9 mouse cellular contexts compared by ENCODE assay signal in the genomic region with DNA sequence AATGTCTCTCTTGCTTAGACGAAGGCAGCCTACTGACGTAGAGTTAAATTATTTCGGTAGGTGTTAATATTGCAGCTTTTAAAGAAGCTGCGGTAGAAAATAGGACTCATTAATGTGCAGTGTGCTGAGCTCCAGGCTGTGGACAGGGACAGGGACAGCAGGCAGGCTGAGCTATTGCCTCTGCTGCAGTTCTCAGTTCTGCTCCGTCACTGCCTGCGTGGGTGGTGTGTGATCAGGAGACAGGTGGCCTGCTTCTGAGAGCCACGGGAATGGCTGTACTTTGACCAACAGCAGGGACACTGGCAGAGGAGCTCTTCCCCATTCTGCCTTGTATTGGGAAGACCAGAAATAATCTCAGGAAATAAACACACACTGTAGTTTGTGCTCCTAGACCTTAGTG. TPM values are rescaled to one million over a fixed set of nuclear protein-coding genes. Genes with fewer than 3 reads are reported as not detected.
DNase-seq lines count a peak whose midpoint lies in the region; ATAC-seq and TF ChIP-seq lines count a peak whose summit lies in the region.
"Had no signal": no experiment of that assay in that cellular context is flagged by ENCODE, and none has a peak within 500 bp of the region (broad histone marks: within the 10 kb centered on the region; RNA-seq: fewer than 3 reads in every experiment).

No protein-coding gene starts in this region.

- no peak overlapping the region for H3K4me2 ChIP-seq in liver, embryonic 14.5 days (ENCODE audit: low read depth)
- no peak overlapping the region for H3K4me2 ChIP-seq in midbrain, embryonic 13.5 days (replicated peaks)

- no peaks in the 10 kb centered on the region for H3K36me3 ChIP-seq in liver, embryonic 14.5 days (replicated peaks; ENCODE audit: control insufficient read depth, insufficient read depth, low read depth)
- no peaks in the 10 kb centered on the region for H3K36me3 ChIP-seq in midbrain, embryonic 13.5 days

- H3K4me1 ChIP-seq in cerebellum, adult 2 months (ENCODE audit: control insufficient read depth, insufficient read depth, low read length), result peaks cover 14% of the 10 kb centered on the region
- no peaks in the 10 kb centered on the region for H3K4me1 ChIP-seq in liver, embryonic 14.5 days (replicated peaks; ENCODE audit: control insufficient read depth in 2 of 2, insufficient read depth in 2 of 2, low read length in 1 of 2)
- no peaks in the 10 kb centered on the region for H3K4me1 ChIP-seq in midbrain, embryonic 13.5 days (replicated peaks)

- peak overlapping the region; percentile 85 for H3K27ac ChIP-seq in gastrocnemius, adult 2 months
- peak overlapping the region; percentile 63; the same call in 1 of the 2 replicates for H3K27ac ChIP-seq in cerebellum, adult 2 months (ENCODE audit: insufficient read depth, low read length)
- H3K27ac ChIP-seq in liver, embryonic 14.5 days, result no peak overlapping the region
- H3K27ac ChIP-seq in midbrain, embryonic 13.5 days, result no peak overlapping the region

- TF ChIP-seq POLR2A in cerebellum, adult 2 months (IDR thresholded peaks at IDR 0.05; ENCODE audit: borderline replicate concordance, insufficient read depth, low read length), result peak; percentile 82

- no peaks in the 10 kb centered on the region for H3K9me3 ChIP-seq in liver, embryonic 14.5 days (ENCODE audit: control insufficient read depth, low read length)
- H3K9me3 ChIP-seq in midbrain, embryonic 13.5 days, result no peaks in the 10 kb centered on the region

- H3K9ac ChIP-seq in liver, embryonic 14.5 days (replicated peaks), result no peak overlapping the region
- H3K9ac ChIP-seq in midbrain, embryonic 13.5 days (replicated peaks), result no peak overlapping the region

- ATAC-seq in liver, embryonic 14.5 days (ENCODE audit: insufficient read depth), result peak; percentile 63
- ATAC-seq in midbrain, embryonic 13.5 days, result no peak

- intact Hi-C loops in gastrocnemius, adult 2 months (cut with DNase I), result loop anchor here (5.0 kb wide), 1 partner anchor 110 kb away; no protein-coding TSS in a partner anchor

- no peak for TF ChIP-seq EP300 in liver, embryonic 14.5 days (IDR thresholded peaks at IDR 0.05; ENCODE audit: low read depth)

- peak; percentile 58 for DNase-seq in gastrocnemius, adult 2 months
- DNase-seq in gastrocnemius, adult 8-10 months (ENCODE audit: low spot score in 2 of 2), result no peak
- DNase-seq in cerebellum, adult 2 months, result peak; percentile 88 to 96
- peak; percentile 12 to 41 for DNase-seq in kidney, postnatal 4 days
- DNase-seq in liver, embryonic 14.5 days (ENCODE audit: low read depth in 3 of 3, low spot score in 3 of 3), result peak in 2 of 3 experiments; percentile 2 to 10
- DNase-seq in embryo, embryonic 10.5 days (ENCODE audit: low spot score), result no peak
- no peak for DNase-seq in urinary bladder, postnatal 25 days (ENCODE audit: low spot score)
- DNase-seq: lung, postnatal 14 days had no signal

- no peak overlapping the region for H3K4me3 ChIP-seq in gastrocnemius, adult 2 months
- no peak overlapping the region for H3K4me3 ChIP-seq in cerebellum, adult 2 months (replicated peaks; ENCODE audit: insufficient read depth, low read depth, low read length)
- no peak overlapping the region for H3K4me3 ChIP-seq in liver, embryonic 14.5 days (ENCODE audit: insufficient read depth in 1 of 2, low read depth in 2 of 2, low read length in 2 of 2)
- no peak overlapping the region for H3K4me3 ChIP-seq in midbrain, embryonic 13.5 days (replicated peaks)

- no peaks in the 10 kb centered on the region for H3K27me3 ChIP-seq in cerebellum, adult 2 months (ENCODE audit: control insufficient read depth, insufficient read depth, low read length)
- no peaks in the 10 kb centered on the region for H3K27me3 ChIP-seq in liver, embryonic 14.5 days (ENCODE audit: control insufficient read depth, insufficient read depth, low read length)
- H3K27me3 ChIP-seq in midbrain, embryonic 13.5 days, result no peaks in the 10 kb centered on the region

- WGBS in cerebellum, adult 2 months, result 5% methylated on average over 7 of the region's 7 CpGs
- WGBS in liver, embryonic 14.5 days (ENCODE audit: insufficient replicate concordance), result 67% methylated on average over 7 of the region's 7 CpGs
- 87% methylated on average over 7 of the region's 7 CpGs for WGBS in midbrain, embryonic 13.5 days

- TF ChIP-seq CTCF in gastrocnemius, adult 2 months (IDR thresholded peaks at IDR 0.05), result no peak
- peak; percentile 33; the same call in 1 of the 2 replicates for TF ChIP-seq CTCF in cerebellum, adult 2 months (IDR thresholded peaks at IDR 0.05; ENCODE audit: borderline replicate concordance, insufficient read depth, low read depth, low read length)
- TF ChIP-seq CTCF in liver, embryonic 14.5 days (IDR thresholded peaks at IDR 0.05; ENCODE audit: low read depth), result no peak

RNA-seq across cellular contexts. Expression of a gene that starts 8.7 kb away (rescaled TPM):
- 10 to 100 TPM; 42.5 to 58.4 TPM for total RNA-seq in gastrocnemius, adult 2 months (2021)
- total RNA-seq in gastrocnemius, adult 8-10 months (2022), result 10 to 100 TPM; 32.5 to 56.1 (median 39.0) TPM
- polyA plus RNA-seq in cerebellum, adult 2 months (2012; rRNA removed), result 0.06 and 0.10 TPM in 2 replicates
- 0.04 TPM in 1 of 2 replicates, not detected in the other for polyA plus RNA-seq in liver, embryonic 14.5 days (2012; rRNA removed)
- polyA plus RNA-seq in liver, embryonic 14.5 days (2014; fragmentation: Nextera tagmentation; extraction: Ambion mirVana), result not detected in 2 replicates
- 0.15 TPM in 1 of 2 replicates, not detected in the other for polyA plus RNA-seq in midbrain, embryonic 13.5 days (2015; fragmentation: Nextera tagmentation; extraction: Ambion mirVana)

Comparison
In these comparisons a context has a peak if more than half of its experiments do, and no peak if none do; other contexts are left out.
1. DNase-seq: peak in gastrocnemius, adult 2 months (single experiment), cerebellum, adult 2 months (2 of 2), kidney, postnatal 4 days (2 of 2) and liver, embryonic 14.5 days (2 of 3); none in gastrocnemius, adult 8-10 months (0 of 2), embryo, embryonic 10.5 days (single experiment) and urinary bladder, postnatal 25 days (single experiment).
2. H3K27ac ChIP-seq: peak in gastrocnemius, adult 2 months (single experiment) and cerebellum, adult 2 months (single experiment); none in liver, embryonic 14.5 days (single experiment) and midbrain, embryonic 13.5 days (single experiment).